Mouse (Mus musculus): ENCODE measurements around the gene Slc46a2.

DNA sequence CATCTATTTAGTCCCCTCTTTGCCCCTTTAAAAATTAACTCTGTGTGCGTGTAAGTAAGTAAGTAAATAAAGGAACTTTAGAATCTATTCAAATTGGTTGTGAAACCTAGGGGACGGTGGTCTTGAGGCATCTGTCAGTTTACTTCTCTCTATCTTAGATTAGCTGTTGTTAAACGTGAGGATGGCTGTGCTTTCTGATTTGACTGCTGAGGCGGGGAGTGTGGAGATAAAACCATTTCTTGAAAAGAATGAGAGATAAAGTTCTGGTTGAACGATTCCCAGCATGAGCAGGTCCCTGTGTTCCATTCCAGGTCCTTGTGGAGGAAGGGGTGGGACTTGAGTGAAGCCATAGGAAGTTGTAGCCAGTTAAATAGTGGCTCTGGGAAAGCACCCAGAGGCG lies 41.6 kb downstream of the Slc46a2 start:
- no peak for TF ChIP-seq POLR2A (IDR thresholded peaks at IDR 0.05; ENCODE audit: low read depth, low read length)
- TF ChIP-seq CTCF (IDR thresholded peaks at IDR 0.05; ENCODE audit: extremely low read depth, insufficient read length, insufficient replicate concordance, low read depth, low read length) = no peak

All from small intestine, adult 2 months (tissue).